Mouse (Mus musculus): ENCODE results near the gene Dmp1. TPM values are rescaled to one million over a fixed set of nuclear protein-coding genes. Genes with fewer than 3 reads are reported as not detected.

Gene Dmp1
- polyA plus RNA-seq, 1 experiment, result not detected

DNA sequence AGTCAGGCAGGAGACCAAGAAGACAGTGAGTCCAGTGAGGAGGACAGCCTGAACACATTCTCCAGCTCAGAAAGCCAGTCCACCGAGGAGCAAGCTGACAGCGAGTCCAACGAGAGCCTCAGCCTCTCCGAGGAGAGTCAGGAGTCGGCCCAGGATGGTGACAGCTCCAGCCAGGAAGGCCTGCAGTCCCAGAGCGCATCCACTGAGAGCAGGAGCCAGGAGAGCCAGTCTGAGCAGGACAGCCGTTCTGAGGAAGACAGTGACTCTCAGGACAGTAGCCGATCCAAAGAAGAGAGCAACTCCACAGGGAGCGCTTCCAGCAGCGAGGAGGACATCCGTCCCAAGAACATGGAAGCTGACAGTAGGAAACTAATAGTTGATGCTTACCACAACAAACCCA is 10.1 kb downstream of the Dmp1 start:
- H3K36me3 ChIP-seq (ENCODE audit: control insufficient read depth, insufficient read depth, low read length, poor library complexity, severe bottlenecking), result no peaks in the 10 kb centered on the region
- H3K4me3 ChIP-seq (ENCODE audit: low read depth, low read length), result no peak overlapping the region
- no peak overlapping the region for H3K9ac ChIP-seq (ENCODE audit: low read depth, poor library complexity, severe bottlenecking)
- H3K9me3 ChIP-seq (replicated peaks; ENCODE audit: control insufficient read depth, insufficient read depth, low read length, poor library complexity, severe bottlenecking), result no peaks in the 10 kb centered on the region
- no peak for TF ChIP-seq CTCF (IDR thresholded peaks at IDR 0.05; ENCODE audit: low read depth, low read length)
- no peaks in the 10 kb centered on the region for H3K4me1 ChIP-seq (ENCODE audit: control insufficient read depth, insufficient read depth, low read length)
- H3K27ac ChIP-seq (ENCODE audit: insufficient read depth, low read length), result no peak overlapping the region
- no peaks in the 10 kb centered on the region for H3K27me3 ChIP-seq (ENCODE audit: control insufficient read depth, insufficient read depth, low read length, poor library complexity, severe bottlenecking)

GRCm38 (mm10) chr5:104218926-104219325 is 16.5 kb downstream of the Dmp1 start:
- Histone ChIP-seq H3K9me3 (replicated peaks; ENCODE audit: control insufficient read depth, insufficient read depth, low read length, poor library complexity, severe bottlenecking) (peaks cover 1% of the 10 kb centered on the region; the same call in 1 of the 2 replicates), H3K4me3 (ENCODE audit: low read depth, low read length) (no peak overlapping the region), H3K4me1 (ENCODE audit: control insufficient read depth, insufficient read depth, low read length) (no peaks in the 10 kb centered on the region), H3K36me3 (ENCODE audit: control insufficient read depth, insufficient read depth, low read length, poor library complexity, severe bottlenecking) (no peaks in the 10 kb centered on the region), H3K9ac (ENCODE audit: low read depth, poor library complexity, severe bottlenecking) (no peak overlapping the region), H3K27me3 (ENCODE audit: control insufficient read depth, insufficient read depth, low read length, poor library complexity, severe bottlenecking) (no peaks in the 10 kb centered on the region), H3K27ac (ENCODE audit: insufficient read depth, low read length) (no peak overlapping the region)
- no peak for TF ChIP-seq POLR2A (IDR thresholded peaks at IDR 0.05; ENCODE audit: insufficient read depth, low read length)
- peak; percentile 54 for TF ChIP-seq CTCF (IDR thresholded peaks at IDR 0.05; ENCODE audit: low read depth, low read length)

DNA sequence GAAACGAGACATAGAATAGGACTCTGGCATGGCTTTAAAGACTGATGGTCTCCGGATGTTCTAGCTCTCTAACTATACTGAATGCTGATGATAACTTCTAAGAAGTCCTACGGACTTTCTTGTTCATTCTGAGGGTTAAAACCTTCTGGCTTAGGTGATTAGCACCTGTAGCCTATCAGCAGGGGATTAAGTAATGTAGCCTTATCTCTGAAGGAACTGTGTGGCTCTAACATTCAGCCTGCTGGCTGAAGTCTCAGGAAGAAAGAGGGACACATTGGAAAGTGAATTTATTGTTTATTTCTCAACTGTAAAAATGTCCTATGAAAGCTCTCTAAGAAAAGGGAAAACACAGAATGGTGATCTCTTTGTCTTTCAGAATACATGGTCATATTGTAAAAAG is 21.9 kb downstream of the Dmp1 start:
- H3K36me3 ChIP-seq (ENCODE audit: control insufficient read depth, insufficient read depth, low read length, poor library complexity, severe bottlenecking), result no peaks in the 10 kb centered on the region
- H3K9me3 ChIP-seq (replicated peaks; ENCODE audit: control insufficient read depth, insufficient read depth, low read length, poor library complexity, severe bottlenecking), result peaks cover 3% of the 10 kb centered on the region; the same call in 1 of the 2 replicates
- no peak overlapping the region for H3K27ac ChIP-seq (ENCODE audit: insufficient read depth, low read length)
- H3K4me1 ChIP-seq (ENCODE audit: control insufficient read depth, insufficient read depth, low read length), result no peaks in the 10 kb centered on the region
- H3K27me3 ChIP-seq (ENCODE audit: control insufficient read depth, insufficient read depth, low read length, poor library complexity, severe bottlenecking), result no peaks in the 10 kb centered on the region
- TF ChIP-seq EP300 (IDR thresholded peaks at IDR 0.05; ENCODE audit: insufficient read depth, low read depth, low read length) (no peak), CTCF (IDR thresholded peaks at IDR 0.05; ENCODE audit: low read depth, low read length) (no peak), POLR2A (IDR thresholded peaks at IDR 0.05; ENCODE audit: insufficient read depth, low read length) (no peak)
- no peak overlapping the region for H3K4me3 ChIP-seq (ENCODE audit: low read depth, low read length)
- H3K9ac ChIP-seq (ENCODE audit: low read depth, poor library complexity, severe bottlenecking), result no peak overlapping the region

DNA sequence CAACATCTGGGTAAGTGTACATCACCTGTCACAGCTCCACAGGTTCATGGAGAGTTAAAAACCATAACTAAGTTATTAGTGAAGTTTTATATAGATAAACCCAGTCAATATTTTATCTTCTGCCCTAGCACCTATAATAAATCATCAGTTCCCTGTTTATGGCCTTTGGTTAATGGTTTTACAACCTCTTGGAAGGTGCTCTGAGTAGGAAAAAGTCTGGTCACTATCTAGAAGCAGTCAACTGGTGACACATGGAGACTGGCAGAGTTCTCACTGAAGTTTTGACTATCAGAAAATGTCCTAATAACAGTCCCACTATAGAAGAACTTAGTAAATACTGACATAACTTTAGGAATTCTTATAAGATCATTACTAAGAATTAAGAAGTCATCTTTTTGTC is 22.3 kb downstream of the Dmp1 start:
- Histone ChIP-seq H3K9ac (ENCODE audit: low read depth, poor library complexity, severe bottlenecking) (no peak overlapping the region), H3K27ac (ENCODE audit: insufficient read depth, low read length) (no peak overlapping the region), H3K4me1 (ENCODE audit: control insufficient read depth, insufficient read depth, low read length) (no peaks in the 10 kb centered on the region), H3K9me3 (replicated peaks; ENCODE audit: control insufficient read depth, insufficient read depth, low read length, poor library complexity, severe bottlenecking) (peaks cover 3% of the 10 kb centered on the region; the same call in 1 of the 2 replicates), H3K36me3 (ENCODE audit: control insufficient read depth, insufficient read depth, low read length, poor library complexity, severe bottlenecking) (no peaks in the 10 kb centered on the region), H3K27me3 (ENCODE audit: control insufficient read depth, insufficient read depth, low read length, poor library complexity, severe bottlenecking) (no peaks in the 10 kb centered on the region), H3K4me3 (ENCODE audit: low read depth, low read length) (no peak overlapping the region)
- TF ChIP-seq CTCF (IDR thresholded peaks at IDR 0.05; ENCODE audit: low read depth, low read length) (no peak), EP300 (IDR thresholded peaks at IDR 0.05; ENCODE audit: insufficient read depth, low read depth, low read length) (no peak), POLR2A (IDR thresholded peaks at IDR 0.05; ENCODE audit: insufficient read depth, low read length) (no peak)

DNA sequence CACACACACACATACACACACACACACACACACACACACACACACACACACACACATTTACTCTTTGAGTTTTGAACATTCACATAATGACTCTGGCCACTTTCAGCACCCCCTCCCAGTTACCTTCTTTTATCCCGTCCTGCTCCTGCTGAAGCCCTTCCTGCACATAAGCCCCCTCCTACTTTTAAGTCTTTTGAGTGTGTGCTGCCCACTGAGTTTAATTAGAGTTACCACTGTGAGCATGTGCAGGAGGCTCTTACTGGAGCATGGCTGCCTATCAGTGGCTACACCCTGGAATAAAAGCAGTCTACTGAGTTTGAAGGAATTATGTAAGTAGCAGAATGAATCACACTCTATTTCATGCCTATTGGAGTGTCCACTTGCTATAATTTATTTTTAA is 26.1 kb downstream of the Dmp1 start:
- H3K27ac ChIP-seq (ENCODE audit: insufficient read depth, low read length), result no peak overlapping the region

GRCm38 (mm10) chr5:104236741-104237140 is 34.3 kb downstream of the Dmp1 start:
- TF ChIP-seq EP300 (IDR thresholded peaks at IDR 0.05; ENCODE audit: insufficient read depth, low read depth, low read length), result no peak
- no peak for TF ChIP-seq CTCF (IDR thresholded peaks at IDR 0.05; ENCODE audit: low read depth, low read length)
- no peak for TF ChIP-seq POLR2A (IDR thresholded peaks at IDR 0.05; ENCODE audit: insufficient read depth, low read length)
- H3K27me3 ChIP-seq (ENCODE audit: control insufficient read depth, insufficient read depth, low read length, poor library complexity, severe bottlenecking), result no peaks in the 10 kb centered on the region
- H3K27ac ChIP-seq (ENCODE audit: insufficient read depth, low read length), result no peak overlapping the region
- 0 out of 2 replicates have a peak, but pooled peaks cover 4% of the 10 kb centered on the region for H3K9me3 ChIP-seq (replicated peaks; ENCODE audit: control insufficient read depth, insufficient read depth, low read length, poor library complexity, severe bottlenecking)
- H3K4me3 ChIP-seq (ENCODE audit: low read depth, low read length), result no peak overlapping the region
- H3K4me1 ChIP-seq (ENCODE audit: control insufficient read depth, insufficient read depth, low read length), result no peaks in the 10 kb centered on the region
- no peaks in the 10 kb centered on the region for H3K36me3 ChIP-seq (ENCODE audit: control insufficient read depth, insufficient read depth, low read length, poor library complexity, severe bottlenecking)
- H3K9ac ChIP-seq (ENCODE audit: low read depth, poor library complexity, severe bottlenecking), result no peak overlapping the region

More for the DNA sequence above, 26.1 kb downstream of the Dmp1 start:
- Histone ChIP-seq H3K27me3 (ENCODE audit: control insufficient read depth, insufficient read depth, low read length, poor library complexity, severe bottlenecking) (no peaks in the 10 kb centered on the region), H3K9ac (ENCODE audit: low read depth, poor library complexity, severe bottlenecking) (no peak overlapping the region), H3K9me3 (replicated peaks; ENCODE audit: control insufficient read depth, insufficient read depth, low read length, poor library complexity, severe bottlenecking) (peaks cover 7% of the 10 kb centered on the region; the same call in 1 of the 2 replicates), H3K36me3 (ENCODE audit: control insufficient read depth, insufficient read depth, low read length, poor library complexity, severe bottlenecking) (no peaks in the 10 kb centered on the region), H3K4me3 (ENCODE audit: low read depth, low read length) (no peak overlapping the region), H3K4me1 (ENCODE audit: control insufficient read depth, insufficient read depth, low read length) (no peaks in the 10 kb centered on the region)
- TF ChIP-seq EP300 (IDR thresholded peaks at IDR 0.05; ENCODE audit: insufficient read depth, low read depth, low read length) (no peak), CTCF (IDR thresholded peaks at IDR 0.05; ENCODE audit: low read depth, low read length) (no peak), POLR2A (IDR thresholded peaks at IDR 0.05; ENCODE audit: insufficient read depth, low read length) (no peak)
